Mouse (Mus musculus) neural tube, embryonic 15.5 days (tissue): ENCODE measurements around the gene Masp2. TPM values are rescaled to one million over a fixed set of nuclear protein-coding genes. Genes with fewer than 3 reads are reported as not detected.

Experiments used
- ATAC-seq: fragments of 200-750 bp; cut with Nextera tagmentation; 2 replicates; pipeline ENCODE4 v1.8.0; 2017; ENCODE audit warnings: mild to moderate bottlenecking, moderate TSS enrichment, moderate library complexity; ENCODE audit not compliant: low FRiP score
- H3K27ac ChIP-seq: fragments of 300-500 bp; sonication (generic); replicated peaks from 2 replicates; pipeline ENCODE4 v1.5.1; 2015; ENCODE audit warnings: mild to moderate bottlenecking, inconsistent platforms
- H3K27me3 ChIP-seq: fragments of 300-500 bp; sonication (generic); replicated peaks from 2 replicates; pipeline ENCODE4 v1.6.1; 2015; ENCODE audit warnings: inconsistent platforms
- H3K36me3 ChIP-seq: fragments of 300-500 bp; sonication (generic); 2 replicates; pipeline ENCODE4 v1.6.1; 2015; ENCODE audit warnings: inconsistent platforms
- H3K4me1 ChIP-seq: fragments of 300-500 bp; sonication (generic); 2 replicates; pipeline ENCODE4 v1.6.1; 2015; ENCODE audit warnings: inconsistent platforms
- H3K4me2 ChIP-seq: fragments of 300-500 bp; sonication (generic); 2 replicates; pipeline ENCODE4 v1.6.1; 2015; ENCODE audit warnings: inconsistent platforms, mild to moderate bottlenecking, moderate library complexity
- H3K4me3 ChIP-seq: fragments of 300-500 bp; sonication (generic); replicated peaks from 2 replicates; pipeline ENCODE4 v1.5.1; 2015; ENCODE audit warnings: mild to moderate bottlenecking, inconsistent platforms
- H3K9ac ChIP-seq: fragments of 300-500 bp; sonication (generic); replicated peaks from 2 replicates; pipeline ENCODE4 v1.6.1; 2015; ENCODE audit warnings: mild to moderate bottlenecking, inconsistent platforms
- H3K9me3 ChIP-seq: fragments of 300-500 bp; sonication (generic); replicated peaks from 2 replicates; pipeline ENCODE4 v1.6.1; 2016; ENCODE audit warnings: inconsistent platforms
- WGBS: fragments of 180-500 bp; shearing (Covaris S2); methylation state at CpG from one replicate; pipeline ENCODE4 v1.1.7; 2015; ENCODE audit warnings: mixed read lengths; 5-methylcytosine and 5-hydroxymethylcytosine counted together
- polyA plus RNA-seq: library from polyadenylated mRNA; unstranded; fragments of >200 nt; fragmentation: Nextera tagmentation; extraction: Ambion mirVana; gene quantifications from 2 replicates; pipeline ENCODE4 v1.2.1, GENCODE M21; 2015

Masp2 gene
- polyA plus RNA-seq, 1 experiment from 2014 or later, result 1.6 TPM

DNA sequence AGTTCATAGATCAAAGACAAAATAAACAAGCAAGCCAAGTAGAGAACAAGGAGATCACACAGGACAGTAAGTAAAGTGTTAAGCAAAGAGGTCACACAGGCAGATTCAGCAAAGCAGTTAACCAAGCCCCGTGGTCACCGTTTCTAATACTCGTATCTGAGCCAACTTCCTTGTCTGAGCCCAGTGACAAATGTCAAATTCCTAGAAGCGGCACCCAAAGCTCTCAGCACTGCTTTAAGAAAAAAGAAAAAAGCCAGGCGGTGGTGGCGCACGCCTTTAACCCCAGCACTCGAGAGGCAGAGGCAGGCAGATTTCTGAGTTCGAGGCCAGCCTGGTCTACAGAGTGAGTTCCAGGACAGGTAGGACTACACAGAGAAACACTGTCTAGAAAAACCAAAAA, 15.7 kb upstream of the Masp2 start:
- Histone ChIP-seq H3K36me3 (peaks cover 17% of the 10 kb centered on the region), H3K27me3 (no peaks in the 10 kb centered on the region), H3K4me2 (no peak overlapping the region), H3K4me1 (peaks cover 5% of the 10 kb centered on the region; the same call in 1 of the 2 replicates), H3K4me3 (no peak overlapping the region), H3K9me3 (no peaks in the 10 kb centered on the region), H3K9ac (no peak overlapping the region), H3K27ac (no peak overlapping the region)
- ATAC-seq, result no peak
- WGBS, result 80% methylated on average over 9 of the region's 9 CpGs

- no peak overlapping the region for H3K4me2 ChIP-seq
- no peak overlapping the region for H3K9ac ChIP-seq
- WGBS, result 79% methylated on average over 9 of the region's 9 CpGs
- H3K27me3 ChIP-seq, result no peaks in the 10 kb centered on the region
- H3K4me3 ChIP-seq, result no peak overlapping the region
- peaks cover 21% of the 10 kb centered on the region for H3K4me1 ChIP-seq
- H3K9me3 ChIP-seq, result no peaks in the 10 kb centered on the region
- no peak for ATAC-seq
- H3K27ac ChIP-seq, result no peak overlapping the region
- H3K36me3 ChIP-seq, result peaks cover 7% of the 10 kb centered on the region
Measured at GRCm38 (mm10) chr4:148588793-148589192, 13.6 kb upstream of the Masp2 start.

DNA sequence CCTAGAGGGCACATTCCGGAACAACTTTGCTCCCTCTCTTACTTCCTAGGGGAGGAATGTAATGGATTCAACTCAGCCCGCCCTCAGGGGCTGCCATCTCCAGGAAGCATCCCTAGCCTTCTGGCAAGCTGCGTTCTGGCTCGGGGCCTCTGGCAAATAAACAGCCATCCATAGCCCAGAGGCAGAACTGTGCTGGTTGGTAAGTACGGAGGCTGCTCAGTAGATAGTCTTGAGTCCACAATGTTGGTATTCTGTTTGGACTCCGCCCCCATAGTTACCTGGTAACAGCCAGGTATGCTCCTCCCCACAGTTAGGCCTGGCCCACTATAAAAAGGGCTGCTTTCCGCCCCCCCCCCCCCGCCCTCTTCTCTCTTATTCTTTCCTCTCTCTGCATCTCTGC, 12.8 kb upstream of the Masp2 start:
- Histone ChIP-seq H3K4me2 (no peak overlapping the region), H3K9ac (no peak overlapping the region), H3K9me3 (no peaks in the 10 kb centered on the region), H3K4me3 (no peak overlapping the region), H3K4me1 (peaks cover 21% of the 10 kb centered on the region), H3K27me3 (no peaks in the 10 kb centered on the region), H3K27ac (no peak overlapping the region), H3K36me3 (peaks cover 15% of the 10 kb centered on the region)
- 55% methylated on average over 8 of the region's 8 CpGs for WGBS
- no peak for ATAC-seq

GRCm38 (mm10) chr4:148590421-148591170, 11.8 kb upstream of the Masp2 start:
- ATAC-seq, result peak; percentile 7; the same call in 1 of the 2 replicates
- H3K27ac ChIP-seq, result peak overlapping the region; percentile 85

GRCm38 (mm10) chr4:148591171-148591630, 11.2 kb upstream of the Masp2 start, which contains the start of gene Srm:
TSS of gene Srm (plus strand) at chr4:148591503.
- Histone ChIP-seq H3K9ac (peak within 1 kb of the TSS; percentile 79), H3K27ac (peak within 1 kb of the TSS; percentile 85), H3K36me3 (peaks cover 29% of the 10 kb centered on the region), H3K4me3 (peak within 1 kb of the TSS; percentile 100), H3K27me3 (no peaks in the 10 kb centered on the region), H3K4me2 (peak within 1 kb of the TSS; percentile 93), H3K9me3 (no peaks in the 10 kb centered on the region), H3K4me1 (peaks cover 21% of the 10 kb centered on the region)
- 0% methylated on average over 31 of the region's 50 CpGs for WGBS
- ATAC-seq, result peak; percentile 99

More at GRCm38 (mm10) chr4:148590421-148591170, 11.8 kb upstream of the Masp2 start:
- H3K9ac ChIP-seq, result peak overlapping the region; percentile 45
- H3K4me1 ChIP-seq, result peaks cover 21% of the 10 kb centered on the region
- peaks cover 23% of the 10 kb centered on the region for H3K36me3 ChIP-seq
- peak overlapping the region; percentile 93 for H3K4me2 ChIP-seq
- H3K9me3 ChIP-seq, result no peaks in the 10 kb centered on the region
- WGBS, result 4% methylated on average over 18 of the region's 18 CpGs
- peak overlapping the region; percentile 100 for H3K4me3 ChIP-seq
- H3K27me3 ChIP-seq, result no peaks in the 10 kb centered on the region

DNA sequence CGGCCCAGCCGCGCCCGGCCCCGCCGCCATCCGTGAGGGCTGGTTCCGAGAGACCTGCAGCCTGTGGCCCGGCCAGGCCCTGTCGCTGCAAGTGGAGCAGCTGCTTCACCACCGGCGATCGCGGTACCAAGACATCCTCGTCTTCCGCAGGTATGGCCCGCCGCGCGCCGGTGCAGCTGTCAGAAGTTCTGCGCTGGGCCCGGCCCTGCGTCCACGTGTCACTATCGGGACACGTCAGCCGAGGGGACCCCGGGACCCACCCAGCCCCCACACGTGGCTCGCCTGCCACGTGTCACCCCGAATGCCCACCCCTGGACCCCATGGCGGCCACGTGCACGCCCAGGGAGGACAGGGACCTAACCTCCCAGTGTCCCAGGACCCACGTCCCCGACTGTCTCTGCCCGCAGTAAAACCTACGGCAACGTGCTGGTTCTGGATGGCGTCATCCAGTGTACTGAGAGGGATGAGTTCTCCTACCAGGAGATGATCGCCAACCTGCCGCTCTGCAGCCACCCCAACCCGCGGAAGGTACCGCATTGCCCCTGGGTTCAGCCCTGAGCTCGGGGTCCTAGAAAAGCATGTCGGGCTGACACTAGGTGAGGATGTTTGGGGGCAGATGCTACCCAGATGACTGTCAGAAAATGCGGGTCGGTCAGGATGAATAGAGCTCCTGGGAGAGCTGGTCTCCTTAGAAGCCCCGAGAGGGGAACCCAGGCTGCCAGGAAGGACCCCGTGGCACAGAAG, 10.5 kb upstream of the Masp2 start:
- no peaks in the 10 kb centered on the region for H3K27me3 ChIP-seq
- H3K27ac ChIP-seq, result peak overlapping the region; percentile 74
- peak overlapping the region; percentile 100 for H3K4me3 ChIP-seq
- ATAC-seq, result peak; percentile 58
- under 1% methylated on average over 48 of the region's 53 CpGs for whole genome bisulfite sequencing
- H3K4me1 ChIP-seq, result peaks cover 21% of the 10 kb centered on the region
- no peaks in the 10 kb centered on the region for H3K9me3 ChIP-seq
- H3K36me3 ChIP-seq, result peaks cover 35% of the 10 kb centered on the region
- peak overlapping the region; percentile 79 for H3K9ac ChIP-seq
- peak overlapping the region; percentile 93 for H3K4me2 ChIP-seq

DNA sequence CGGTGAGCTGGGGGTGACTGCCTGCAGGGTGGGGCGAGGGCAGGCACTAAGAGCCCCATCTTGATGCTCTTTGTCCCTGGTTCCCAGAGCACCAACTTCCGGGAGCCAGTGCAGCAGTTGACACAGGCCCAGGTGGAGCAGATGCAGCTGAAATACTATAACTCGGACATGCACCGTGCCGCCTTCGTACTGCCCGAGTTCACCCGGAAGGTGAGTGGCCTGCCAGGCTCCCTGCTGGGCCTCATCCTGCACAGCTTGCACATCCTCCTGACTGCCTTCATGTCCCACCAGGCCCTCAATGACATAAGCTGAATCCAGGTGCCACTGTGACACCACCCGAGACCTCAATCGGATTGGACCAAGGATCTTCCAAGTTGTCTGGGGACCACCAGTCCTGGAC, 8.4 kb upstream of the Masp2 start:
- Histone ChIP-seq H3K36me3 (peaks cover 47% of the 10 kb centered on the region), H3K4me1 (peaks cover 21% of the 10 kb centered on the region), H3K9me3 (no peaks in the 10 kb centered on the region), H3K9ac (no peak overlapping the region), H3K4me2 (no peak overlapping the region), H3K27ac (no peak overlapping the region), H3K27me3 (no peaks in the 10 kb centered on the region), H3K4me3 (no peak overlapping the region)
- WGBS, result 95% methylated on average over 11 of the region's 11 CpGs
- ATAC-seq, result no peak

DNA sequence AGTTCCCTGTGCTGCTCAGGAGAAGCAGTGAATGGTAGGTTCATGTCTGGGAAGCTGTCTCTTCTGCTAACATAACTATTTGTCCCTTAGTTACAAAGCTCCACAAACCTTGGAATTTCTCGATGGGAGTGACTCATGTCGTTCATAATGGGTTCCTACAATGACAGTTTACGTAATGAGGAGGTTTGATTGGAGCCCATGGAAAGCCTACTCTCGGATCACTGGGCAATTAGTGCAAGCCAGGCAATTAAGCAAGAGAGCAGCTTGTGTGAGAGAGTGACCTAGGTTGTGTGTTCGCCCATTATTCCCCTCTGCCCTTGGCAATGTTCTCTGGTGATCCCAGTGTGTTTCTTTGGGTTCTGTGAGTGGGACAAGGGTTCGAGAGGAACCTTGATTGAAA, 6.4 kb upstream of the Masp2 start:
- no peak overlapping the region for H3K4me2 ChIP-seq
- peaks cover 16% of the 10 kb centered on the region for H3K4me1 ChIP-seq
- H3K27ac ChIP-seq, result no peak overlapping the region
- H3K4me3 ChIP-seq, result no peak overlapping the region
- H3K9ac ChIP-seq, result no peak overlapping the region
- no peaks in the 10 kb centered on the region for H3K27me3 ChIP-seq
- ATAC-seq, result no peak
- H3K36me3 ChIP-seq, result peaks cover 47% of the 10 kb centered on the region
- 92% methylated on average over 6 of the region's 6 CpGs for WGBS
- no peaks in the 10 kb centered on the region for H3K9me3 ChIP-seq

GRCm38 (mm10) chr4:148596731-148597130, 5.6 kb upstream of the Masp2 start:
- 97% methylated on average over 3 of the region's 3 CpGs for WGBS
- H3K4me2 ChIP-seq, result no peak overlapping the region
- no peak overlapping the region for H3K4me3 ChIP-seq
- no peaks in the 10 kb centered on the region for H3K9me3 ChIP-seq
- H3K9ac ChIP-seq, result no peak overlapping the region
- peaks cover 47% of the 10 kb centered on the region for H3K36me3 ChIP-seq
- no peaks in the 10 kb centered on the region for H3K27me3 ChIP-seq
- no peak overlapping the region for H3K27ac ChIP-seq
- H3K4me1 ChIP-seq, result peaks cover 16% of the 10 kb centered on the region
- ATAC-seq, result no peak

GRCm38 (mm10) chr4:148598826-148599225, 3.5 kb upstream of the Masp2 start:
- Histone ChIP-seq H3K36me3 (peaks cover 40% of the 10 kb centered on the region), H3K9ac (no peak overlapping the region), H3K9me3 (no peaks in the 10 kb centered on the region), H3K4me2 (no peak overlapping the region), H3K27me3 (no peaks in the 10 kb centered on the region), H3K4me1 (no peaks in the 10 kb centered on the region), H3K27ac (no peak overlapping the region), H3K4me3 (no peak overlapping the region)
- no peak for ATAC-seq
- 95% methylated on average over 12 of the region's 12 CpGs for WGBS

DNA sequence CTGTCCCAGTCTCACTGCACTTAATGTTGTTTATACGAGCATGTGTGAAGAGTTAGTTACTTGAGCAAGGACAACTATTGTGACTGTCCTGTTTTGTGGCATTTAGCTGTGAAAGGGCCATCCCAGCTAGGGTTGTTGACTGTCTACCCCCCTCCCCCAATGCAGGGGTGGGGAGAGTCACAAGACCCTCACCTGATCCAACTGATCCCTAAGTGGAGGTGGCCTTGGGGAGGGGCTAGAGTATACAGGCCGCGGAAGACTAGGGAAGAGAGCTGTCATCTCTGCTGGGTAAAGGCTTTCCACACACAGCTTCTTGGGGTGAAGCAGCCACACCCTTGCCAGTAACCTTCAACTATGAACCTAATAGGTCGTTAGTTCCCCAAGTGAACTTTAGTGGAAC, 2.0 kb upstream of the Masp2 start:
- Histone ChIP-seq H3K4me2 (no peak overlapping the region), H3K27me3 (no peaks in the 10 kb centered on the region), H3K4me1 (no peaks in the 10 kb centered on the region), H3K9ac (no peak overlapping the region), H3K27ac (no peak overlapping the region), H3K4me3 (no peak overlapping the region), H3K9me3 (no peaks in the 10 kb centered on the region), H3K36me3 (peaks cover 25% of the 10 kb centered on the region)
- no peak for ATAC-seq
- WGBS, result 89% methylated on average over 4 of the region's 4 CpGs

GRCm38 (mm10) chr4:148601871-148602270, 483 bp upstream of the Masp2 start:
- no peaks in the 10 kb centered on the region for H3K27me3 ChIP-seq
- no peak overlapping the region for H3K4me2 ChIP-seq
- no peak for ATAC-seq
- no peak overlapping the region for H3K9ac ChIP-seq
- WGBS, result 91% methylated on average over 4 of the region's 4 CpGs
- no peaks in the 10 kb centered on the region for H3K9me3 ChIP-seq
- peaks cover 11% of the 10 kb centered on the region for H3K36me3 ChIP-seq
- no peaks in the 10 kb centered on the region for H3K4me1 ChIP-seq
- H3K4me3 ChIP-seq, result no peak overlapping the region
- no peak overlapping the region for H3K27ac ChIP-seq
